Mouse (Mus musculus) liver, adult 2 months (tissue): ENCODE data around the gene Map3k5.

Experiments
- CTCF ChIP-seq: fragments of 200-500 bp; IDR thresholded peaks from 2 replicates; pipeline ENCODE4 v1.5.1; 2011; ENCODE audit warnings: low read depth, low read length, control low read depth
- POLR2A ChIP-seq: fragments of 200-500 bp; IDR thresholded peaks from 2 replicates; pipeline ENCODE4 v1.6.1; 2011; ENCODE audit warnings: low read length, control low read depth; ENCODE audit not compliant: insufficient read depth; ENCODE audit errors: extremely low read depth

DNA sequence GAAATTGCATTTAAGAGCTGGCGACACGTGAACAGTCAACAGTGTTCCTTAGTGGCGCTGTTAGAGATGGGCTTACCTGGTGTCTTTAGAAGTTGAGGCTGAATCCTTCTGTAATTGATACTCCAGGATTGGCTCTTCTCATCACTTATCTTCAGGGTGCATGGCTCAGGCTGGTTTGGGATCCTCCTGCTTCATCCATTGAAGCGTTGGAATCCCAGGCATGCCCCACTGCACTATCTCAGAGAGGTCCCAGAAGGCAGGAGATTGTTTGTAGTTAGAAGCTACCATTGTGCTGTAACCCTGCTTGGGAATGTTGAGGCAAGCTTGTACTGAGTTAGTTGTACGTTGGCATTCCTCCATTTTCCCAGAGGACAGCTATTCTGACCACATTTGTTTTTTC is 13.6 kb downstream of the Map3k5 start:
- no peak for TF ChIP-seq CTCF
- no peak for TF ChIP-seq POLR2A
